Mouse (Mus musculus) liver, embryonic 14.5 days (tissue): ENCODE results near the gene Scarb2.

Source experiments
- CTCF ChIP-seq: IDR thresholded peaks from 2 replicates; pipeline ENCODE4 v1.5.1; 2016; ENCODE audit warnings: antibody characterized with exemption, low read depth, control low read depth
- EP300 ChIP-seq: IDR thresholded peaks from 2 replicates; pipeline ENCODE4 v1.6.1; 2016; ENCODE audit warnings: antibody characterized with exemption, low read depth

DNA sequence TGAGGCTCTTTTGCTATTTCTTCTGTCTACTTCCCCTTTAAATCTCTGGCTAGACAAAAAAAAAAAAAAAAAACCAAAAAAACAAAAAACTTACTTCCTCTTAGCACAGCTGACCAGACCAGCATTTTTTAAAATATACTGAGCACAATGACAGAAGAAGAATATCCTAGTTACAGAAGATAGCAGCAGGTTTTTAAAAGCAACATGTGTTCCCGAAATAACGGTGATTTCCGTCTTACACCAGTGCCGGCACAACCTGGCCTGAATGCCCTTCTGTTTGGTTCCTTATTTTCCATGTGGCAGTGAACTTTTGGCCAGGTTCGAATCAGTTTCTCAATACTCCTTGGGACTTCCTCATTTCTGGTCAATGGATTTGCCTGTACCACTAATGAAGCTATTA lies 2.2 kb upstream of the Scarb2 start:
- TF ChIP-seq EP300 (no peak), CTCF (no peak)
